Mouse (Mus musculus) CH12.LX (cell line): ENCODE data around the gene Ankrd39. TPM values are rescaled to one million over a fixed set of nuclear protein-coding genes. Genes with fewer than 3 reads are reported as not detected.

Experiments
- DNase-seq: peaks from one replicate; pipeline ENCODE4 v3.0.0-alpha.2; 2013; ENCODE audit errors: extremely low read depth
- H3K27ac ChIP-seq: 2 replicates; pipeline ENCODE4 v1.5.1; 2012; ENCODE audit warnings: low read depth, mild to moderate bottlenecking, control low read depth, moderate library complexity; ENCODE audit not compliant: insufficient read depth
- H3K27me3 ChIP-seq: replicated peaks from 2 replicates; pipeline ENCODE3; 2012; ENCODE audit warnings: inconsistent platforms
- H3K36me3 ChIP-seq, 2 experiments: replicated peaks in 1 of 2; 2 replicates each; pipeline versions ENCODE3 to v1.6.1; 2012; ENCODE audit warnings: inconsistent platforms in 1 of 2, low read length in 1 of 2, mild to moderate bottlenecking in 1 of 2, mixed read lengths in 1 of 2, moderate library complexity in 1 of 2; ENCODE audit not compliant: control insufficient read depth in 1 of 2, insufficient read depth in 1 of 2
- H3K4me1 ChIP-seq, 2 experiments: 2 replicates each; pipeline ENCODE4 v1.6.1; 2012; ENCODE audit warnings: inconsistent platforms in 1 of 2, moderate library complexity in 1 of 2; ENCODE audit not compliant: insufficient read depth in 2 of 2, control insufficient read depth in 1 of 2
- H3K4me2 ChIP-seq: 2 replicates; pipeline ENCODE4 v1.6.1; 2012; ENCODE audit warnings: low read depth, mild to moderate bottlenecking, control low read depth; ENCODE audit not compliant: poor library complexity, insufficient read depth, severe bottlenecking
- H3K4me3 ChIP-seq, 3 experiments: fragments of 150-350 bp in 1 of 3; sonication (generic) in 1 of 3; replicated peaks in 1 of 3; 2 replicates each; pipeline versions ENCODE3 to v1.5.1; 2011 to 2012; ENCODE audit warnings: low read depth in 2 of 3, low read length in 2 of 3, mild to moderate bottlenecking in 2 of 3, moderate library complexity in 2 of 3, control low read depth in 1 of 3, improper control_type of control experiment in 1 of 3, inconsistent platforms in 1 of 3, mixed read lengths in 1 of 3; ENCODE audit not compliant: poor library complexity in 1 of 3
- H3K79me2 ChIP-seq: replicated peaks from 2 replicates; pipeline ENCODE4 v1.6.1; 2012; ENCODE audit warnings: mild to moderate bottlenecking, moderate library complexity; ENCODE audit not compliant: control insufficient read depth, poor library complexity, insufficient read depth, severe bottlenecking; ENCODE audit errors: extremely low read depth
- H3K9ac ChIP-seq: 2 replicates; pipeline ENCODE4 v1.6.1; 2012; ENCODE audit warnings: low read depth, mild to moderate bottlenecking, control low read depth, moderate library complexity; ENCODE audit not compliant: insufficient read depth
- H3K9me3 ChIP-seq: replicated peaks from 2 replicates; pipeline ENCODE3; 2012; ENCODE audit warnings: low read length, inconsistent platforms, mixed read lengths
- CHD1 ChIP-seq: IDR thresholded peaks from 2 replicates; pipeline ENCODE4 v1.6.1; 2012; ENCODE audit warnings: low read depth, low read length, improper control_type of control experiment, inconsistent platforms
- E2F4 ChIP-seq: IDR thresholded peaks from 2 replicates; pipeline ENCODE4 v1.6.1; 2011; ENCODE audit warnings: low read depth, low read length, improper control_type of control experiment; ENCODE audit not compliant: insufficient replicate concordance
- ELF1 ChIP-seq: IDR thresholded peaks from 2 replicates; pipeline ENCODE4 v1.6.1; 2014; ENCODE audit warnings: low read depth, mild to moderate bottlenecking, inconsistent platforms, low read length, improper control_type of control experiment
- ETS1 ChIP-seq: conservative IDR thresholded peaks from 2 replicates; pipeline ENCODE4 v1.6.1; 2012; ENCODE audit warnings: low read depth, mild to moderate bottlenecking, inconsistent platforms, low read length, improper control_type of control experiment, moderate library complexity
- HCFC1 ChIP-seq: IDR thresholded peaks from 2 replicates; pipeline ENCODE4 v1.6.1; 2012; ENCODE audit warnings: low read depth, mild to moderate bottlenecking, inconsistent platforms, low read length, improper control_type of control experiment
- JUND ChIP-seq: conservative IDR thresholded peaks from 2 replicates; pipeline ENCODE4 v1.6.1; 2011; ENCODE audit warnings: low read depth, low read length, improper control_type of control experiment
- KAT2A ChIP-seq: IDR thresholded peaks from 2 replicates; pipeline ENCODE4 v1.6.1; 2012; ENCODE audit warnings: low read length, improper control_type of control experiment, inconsistent platforms; ENCODE audit not compliant: insufficient replicate concordance
- MAFK ChIP-seq: IDR thresholded peaks from 2 replicates; pipeline ENCODE4 v1.6.1; 2011; ENCODE audit warnings: low read length, improper control_type of control experiment; ENCODE audit not compliant: insufficient replicate concordance
- MXI1 ChIP-seq: IDR thresholded peaks from 2 replicates; pipeline ENCODE4 v1.6.1; 2011; ENCODE audit warnings: mild to moderate bottlenecking, low read depth, low read length, improper control_type of control experiment
- MYC ChIP-seq: IDR thresholded peaks from 2 replicates; pipeline ENCODE4 v1.6.1; 2011; ENCODE audit warnings: low read depth, mild to moderate bottlenecking, improper control_type of control experiment, low read length
- PAX5 ChIP-seq: IDR thresholded peaks from 2 replicates; pipeline ENCODE4 v1.6.1; 2012; ENCODE audit warnings: low read length, inconsistent platforms, mixed read lengths
- POLR2AphosphoS2 ChIP-seq: IDR thresholded peaks from 2 replicates; pipeline ENCODE4 v1.6.1; 2011; ENCODE audit warnings: low read depth, low read length, improper control_type of control experiment
- TBP ChIP-seq: conservative IDR thresholded peaks from 2 replicates; pipeline ENCODE4 v1.6.1; 2011; ENCODE audit warnings: low read depth, low read length, improper control_type of control experiment
- TCF12 ChIP-seq: IDR thresholded peaks from 2 replicates; pipeline ENCODE4 v1.6.1; 2014; ENCODE audit warnings: low read depth, mild to moderate bottlenecking, inconsistent platforms, low read length, improper control_type of control experiment
- UBTF ChIP-seq: IDR thresholded peaks from 2 replicates; pipeline ENCODE4 v1.6.1; 2012; ENCODE audit warnings: low read depth, mild to moderate bottlenecking, inconsistent platforms, low read length, improper control_type of control experiment, moderate library complexity
- USF2 ChIP-seq: conservative IDR thresholded peaks from 2 replicates; pipeline ENCODE4 v1.6.1; 2011; ENCODE audit warnings: low read depth, low read length, improper control_type of control experiment
- ZC3H11A ChIP-seq: IDR thresholded peaks from 2 replicates; pipeline ENCODE4 v1.6.1; 2012; ENCODE audit warnings: low read depth, mild to moderate bottlenecking, inconsistent platforms, low read length, improper control_type of control experiment
- ZKSCAN1 ChIP-seq: IDR thresholded peaks from 2 replicates; pipeline ENCODE4 v1.6.1; 2012; ENCODE audit warnings: low read depth, inconsistent platforms, low read length, improper control_type of control experiment, borderline replicate concordance
- ZMIZ1 ChIP-seq: IDR thresholded peaks from 2 replicates; pipeline ENCODE4 v1.6.1; 2012; ENCODE audit warnings: low read depth, mild to moderate bottlenecking, inconsistent platforms, low read length, improper control_type of control experiment
- ZNF384 ChIP-seq: IDR thresholded peaks from 2 replicates; pipeline ENCODE4 v1.6.1; 2012; ENCODE audit warnings: low read depth, low read length, improper control_type of control experiment, inconsistent platforms
- dilution Hi-C: fragments of 300-500 bp; cut with MboI; formaldehyde crosslinking; loops from 2 replicates; pipeline ENCODE4 v1.14.3; 2020; ENCODE audit warnings: low sequenced_read_pairs; ENCODE audit not compliant: extremely low pct_unique_long_range_greater_than_20kb, extremely low pct_ligation_motif_present
- in situ Hi-C: fragments of 300-500 bp; cut with MboI; formaldehyde crosslinking; loops from 3 replicates; pipeline ENCODE4 v1.14.3; 2019; ENCODE audit warnings: low sequenced_read_pairs, low pct_ligation_motif_present, low pct_unique_long_range_greater_than_20kb, mixed read lengths
- polyA plus RNA-seq: library from polyadenylated mRNA; unstranded; fragments of >175 nt; gene quantifications from 2 replicates; pipeline ENCODE4 v1.2.1, GENCODE M21; 2012; ENCODE audit warnings: low read depth; ENCODE audit not compliant: insufficient read length
- total RNA-seq, 2 experiments: library from RNA; depleted of rRNA; stranded (reverse); fragments of 300-350 nt in 1 of 2; fragments of >200 nt in 1 of 2; gene quantifications; 2 replicates each; pipeline ENCODE4 v1.2.3; 2012 to 2014

Gene Ankrd39
- total and polyA plus RNA-seq, 3 experiments, result 4.3 to 14.8 (median 11.6) TPM

- in situ Hi-C loops, result no loop called here
- no peak for TF ChIP-seq KAT2A
- no peak for TF ChIP-seq JUND
- no peak for TF ChIP-seq ZKSCAN1
- TF ChIP-seq TBP, result no peak
- TF ChIP-seq ELF1, result no peak
- no peak for TF ChIP-seq MXI1
- no peak for TF ChIP-seq UBTF
- TF ChIP-seq ETS1, result no peak
- no peak for TF ChIP-seq MAFK
- no peak for TF ChIP-seq POLR2AphosphoS2
- no peak for TF ChIP-seq TCF12
- no peak for TF ChIP-seq CHD1
- no peak for TF ChIP-seq ZMIZ1
- no peak for TF ChIP-seq PAX5
- no peak for TF ChIP-seq E2F4
- no peak for TF ChIP-seq ZNF384
- TF ChIP-seq MYC, result no peak
- TF ChIP-seq HCFC1, result no peak
- no peaks in the 10 kb centered on the region for H3K9me3 ChIP-seq
- no peak for DNase-seq
- no peak overlapping the region for H3K4me3 ChIP-seq
- H3K4me2 ChIP-seq, result no peak overlapping the region
- H3K79me2 ChIP-seq, result no peaks in the 10 kb centered on the region
- dilution Hi-C loops, result no loop called here
- peaks cover 12% of the 10 kb centered on the region for H3K27me3 ChIP-seq
- no peak overlapping the region for H3K9ac ChIP-seq
- H3K36me3 ChIP-seq, result no peaks in the 10 kb centered on the region
- H3K4me1 ChIP-seq, result peaks cover 18 to 30% of the 10 kb centered on the region in 2 experiments
- no peak overlapping the region for H3K27ac ChIP-seq
Measured at GRCm38 (mm10) chr1:36586288-36586687, 39.0 kb upstream of the Ankrd39 start.

DNA sequence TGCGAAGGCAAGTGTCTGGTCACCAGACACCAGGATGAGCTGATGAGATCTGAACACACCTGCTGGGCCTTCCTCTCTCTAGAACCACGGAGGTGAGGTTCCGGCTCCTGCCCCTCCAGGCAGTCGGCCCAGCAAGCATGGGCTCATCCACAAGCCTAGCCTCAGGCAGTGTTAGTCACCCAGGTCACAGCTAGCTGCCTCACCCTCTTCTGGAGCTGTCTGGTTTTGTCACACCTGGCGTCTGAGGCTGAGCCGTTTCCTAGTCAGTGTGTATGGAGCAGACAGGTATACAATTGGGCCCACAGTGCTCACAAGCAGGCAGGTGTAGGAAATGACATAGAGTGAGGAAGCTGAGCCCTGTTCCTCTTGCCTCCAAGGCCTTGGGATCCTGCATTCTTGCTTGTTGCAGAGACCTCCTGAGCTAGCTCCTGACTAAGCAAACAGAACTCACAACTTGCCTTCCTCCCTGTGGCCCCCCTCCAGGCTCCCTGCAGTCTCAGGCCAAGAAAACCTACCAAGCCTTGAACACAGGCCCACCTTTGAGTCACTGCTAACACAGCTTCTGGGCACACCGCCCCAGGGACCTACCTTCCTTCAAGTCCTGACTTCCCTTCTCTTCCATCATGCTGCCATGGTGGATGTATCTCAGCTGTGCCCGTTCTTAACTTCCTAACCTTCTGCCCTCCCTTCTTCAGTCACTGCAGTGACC lies 36.3 kb upstream of the Ankrd39 start:
- no peak overlapping the region for H3K9ac ChIP-seq
- no peak overlapping the region for H3K4me3 ChIP-seq
- H3K27ac ChIP-seq, result no peak overlapping the region
- dilution Hi-C loops, result no loop called here
- in situ Hi-C loops, result no loop called here
- H3K4me2 ChIP-seq, result no peak overlapping the region
- TF ChIP-seq ZNF384, result no peak
- TF ChIP-seq ZC3H11A, result no peak
- no peak for TF ChIP-seq USF2
- H3K27me3 ChIP-seq, result peaks cover 12% of the 10 kb centered on the region
- H3K4me1 ChIP-seq, result peaks cover 4 to 17% of the 10 kb centered on the region in 2 experiments
- H3K36me3 ChIP-seq, result no peaks in the 10 kb centered on the region
- DNase-seq, result no peak
- no peaks in the 10 kb centered on the region for H3K79me2 ChIP-seq
- H3K9me3 ChIP-seq, result no peaks in the 10 kb centered on the region
